32 mouse cellular contexts compared by ENCODE assay signal in genomic region chr15:57097309-57097708, GRCm38 (mm10).
"Had no signal": no experiment of that assay in that cellular context is flagged by ENCODE, and none has a peak within 500 bp of the region (broad histone marks: within the 10 kb centered on the region; RNA-seq: fewer than 3 reads in every experiment).

No protein-coding gene starts in this region.

- H3K9me3 ChIP-seq: limb, embryonic 10.5 days; limb, embryonic 12.5 days; limb, embryonic 13.5 days; limb, embryonic 15.5 days; liver, embryonic 12.5 days; liver, embryonic 13.5 days; liver, embryonic 15.5 days; lung, embryonic 15.5 days; megakaryocyte, embryonic 14.5 days; midbrain, embryonic 10.5 days; midbrain, embryonic 12.5 days; midbrain, embryonic 13.5 days; midbrain, embryonic 15.5 days had no signal

- H3K36me3 ChIP-seq: limb, embryonic 10.5 days; limb, embryonic 12.5 days; limb, embryonic 13.5 days; limb, embryonic 15.5 days; liver, embryonic 12.5 days; liver, embryonic 13.5 days; liver, embryonic 15.5 days; lung, embryonic 15.5 days; midbrain, embryonic 10.5 days; midbrain, embryonic 12.5 days; midbrain, embryonic 13.5 days; midbrain, embryonic 15.5 days had no signal

- H3K27me3 ChIP-seq: limb, embryonic 12.5 days; limb, embryonic 13.5 days; limb, embryonic 15.5 days; liver, embryonic 12.5 days; liver, embryonic 13.5 days; liver, embryonic 15.5 days; lung, embryonic 15.5 days; megakaryocyte, embryonic 14.5 days; midbrain, embryonic 12.5 days; midbrain, embryonic 13.5 days; midbrain, embryonic 15.5 days had no signal

- H3K4me1 ChIP-seq: limb, embryonic 10.5 days; limb, embryonic 12.5 days; limb, embryonic 13.5 days; limb, embryonic 15.5 days; liver, embryonic 12.5 days; liver, embryonic 13.5 days; liver, embryonic 15.5 days; lung, embryonic 15.5 days; megakaryocyte, embryonic 14.5 days; midbrain, embryonic 10.5 days; midbrain, embryonic 12.5 days; midbrain, embryonic 13.5 days; midbrain, embryonic 15.5 days had no signal

- DNase-seq: left cerebral cortex, postnatal 4 days; liver; liver, embryonic 13.5 days; liver, postnatal 0 days; lung, adult 18-20 months; lung, adult 2 months; lung, embryonic 14.5 days; lung, postnatal 10 days; lung, postnatal 14 days; lung, postnatal 36 days; lung, postnatal 4 days; midbrain, embryonic 14.5 days had no signal

- H3K4me3 ChIP-seq: left cerebral cortex, adult 2 months; limb, embryonic 10.5 days; limb, embryonic 12.5 days; limb, embryonic 13.5 days; limb, embryonic 15.5 days; liver, embryonic 12.5 days; liver, embryonic 13.5 days; liver, embryonic 15.5 days; lung, embryonic 15.5 days; megakaryocyte, embryonic 14.5 days; midbrain, embryonic 10.5 days; midbrain, embryonic 12.5 days; midbrain, embryonic 13.5 days; midbrain, embryonic 15.5 days; myocyte had no signal

- H3K27ac ChIP-seq: left cerebral cortex, adult 2 months; limb, embryonic 10.5 days; limb, embryonic 12.5 days; limb, embryonic 13.5 days; limb, embryonic 15.5 days; liver, embryonic 12.5 days; liver, embryonic 13.5 days; liver, embryonic 14.5 days; liver, embryonic 15.5 days; lung, embryonic 15.5 days; macrophage; midbrain, embryonic 10.5 days; midbrain, embryonic 12.5 days; midbrain, embryonic 13.5 days; midbrain, embryonic 15.5 days had no signal

- H3K4me2 ChIP-seq: limb, embryonic 12.5 days; limb, embryonic 13.5 days; limb, embryonic 15.5 days; liver, embryonic 11.5 days; liver, embryonic 12.5 days; liver, embryonic 13.5 days; liver, embryonic 15.5 days; lung, embryonic 14.5 days; lung, embryonic 15.5 days; midbrain, embryonic 11.5 days; midbrain, embryonic 12.5 days; midbrain, embryonic 13.5 days; midbrain, embryonic 15.5 days had no signal

- H3K9ac ChIP-seq: limb, embryonic 12.5 days; limb, embryonic 13.5 days; limb, embryonic 15.5 days; liver, embryonic 12.5 days; liver, embryonic 13.5 days; liver, embryonic 14.5 days; liver, embryonic 15.5 days; liver, postnatal 0 days; lung, embryonic 14.5 days; lung, embryonic 15.5 days; midbrain, embryonic 12.5 days; midbrain, embryonic 13.5 days; midbrain, embryonic 15.5 days had no signal

- ATAC-seq: liver, embryonic 12.5 days; liver, postnatal 0 days; lung, postnatal 0 days; midbrain, embryonic 13.5 days; midbrain, embryonic 15.5 days; midbrain, embryonic 16.5 days had no signal
